Mouse (Mus musculus) CD4-positive naive resting alpha-beta T cell, adult 57 days (primary cell): ENCODE measurements around the gene 9130019O22Rik. TPM values are rescaled to one million over a fixed set of nuclear protein-coding genes. Genes with fewer than 3 reads are reported as not detected.

Experiments
- total RNA-seq: library from RNA; stranded (reverse); gene quantifications from one replicate; pipeline ENCODE4 v1.2.4, GENCODE M21; 2023

Gene 9130019O22Rik
- total RNA-seq: 6.5 TPM

GRCm38 (mm10) chr7:127386641-127387392, at the start of gene 9130019O22Rik:
Gene 9130019O22Rik, minus strand, starts transcription at chr7:127387166.

GRCm38 (mm10) chr7:127421388-127422191, 34.6 kb upstream of the 9130019O22Rik start, which contains the start of gene Zfp688:
Gene Zfp688, minus strand, starts transcription at chr7:127422068.

GRCm38 (mm10) chr7:127406002-127406987, 19.3 kb upstream of the 9130019O22Rik start, which contains the start of gene Zfp764:
Gene Zfp764, minus strand, starts transcription at chr7:127406822.

GRCm38 (mm10) chr7:127393157-127393943, 6.4 kb upstream of the 9130019O22Rik start, which contains the start of gene E430018J23Rik:
Gene E430018J23Rik, minus strand, starts transcription at chr7:127393629.

DNA sequence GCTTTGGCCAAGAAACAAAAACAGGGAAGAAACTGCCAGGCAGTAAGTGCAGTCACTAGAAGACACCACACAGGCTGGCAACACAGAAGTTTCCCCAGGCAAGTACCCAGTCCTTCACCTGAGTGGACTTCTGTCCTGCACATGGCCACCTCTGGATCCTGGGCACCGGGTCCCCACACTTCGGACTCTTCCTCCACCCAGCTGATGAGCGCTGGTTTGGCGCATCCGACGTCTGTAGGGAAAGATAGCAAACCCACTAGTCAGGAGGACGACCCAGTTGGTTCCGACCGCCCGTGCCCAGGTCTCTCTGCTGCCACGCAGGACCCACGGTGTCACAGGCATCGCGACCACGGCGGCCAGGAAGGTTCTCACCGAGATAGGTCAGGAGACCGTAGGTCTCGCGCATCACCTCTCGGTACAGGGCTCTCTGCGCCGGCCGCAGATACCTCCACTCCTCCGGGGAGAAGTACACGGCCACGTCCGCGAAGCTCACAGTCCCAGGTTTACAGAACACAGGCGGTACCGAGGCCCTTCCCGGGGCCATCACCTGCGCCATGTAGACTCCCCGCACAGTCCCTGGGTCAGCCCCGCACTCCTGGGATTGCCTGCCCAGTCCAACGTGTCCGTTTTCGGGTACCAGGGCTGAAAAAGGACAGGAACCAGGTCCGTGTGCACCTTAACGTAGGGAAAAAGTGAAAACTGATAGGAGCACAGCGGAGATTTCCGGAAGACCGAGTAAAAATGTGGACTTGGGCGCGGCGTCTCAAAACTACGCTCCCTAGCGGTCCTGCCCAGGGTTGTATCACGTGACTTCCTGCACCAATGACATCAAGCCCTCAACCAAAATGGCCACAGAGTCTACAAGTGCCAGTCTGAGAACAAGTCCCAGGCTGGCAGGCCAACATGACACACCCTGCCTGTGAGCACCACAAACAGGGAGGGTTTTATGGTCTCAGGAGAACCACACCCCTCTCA, 11.4 kb downstream of the 9130019O22Rik start, which contains the start of gene Zfp747:
Gene Zfp747, minus strand, starts transcription at position 780 of the 975 bp plus-strand sequence.

DNA sequence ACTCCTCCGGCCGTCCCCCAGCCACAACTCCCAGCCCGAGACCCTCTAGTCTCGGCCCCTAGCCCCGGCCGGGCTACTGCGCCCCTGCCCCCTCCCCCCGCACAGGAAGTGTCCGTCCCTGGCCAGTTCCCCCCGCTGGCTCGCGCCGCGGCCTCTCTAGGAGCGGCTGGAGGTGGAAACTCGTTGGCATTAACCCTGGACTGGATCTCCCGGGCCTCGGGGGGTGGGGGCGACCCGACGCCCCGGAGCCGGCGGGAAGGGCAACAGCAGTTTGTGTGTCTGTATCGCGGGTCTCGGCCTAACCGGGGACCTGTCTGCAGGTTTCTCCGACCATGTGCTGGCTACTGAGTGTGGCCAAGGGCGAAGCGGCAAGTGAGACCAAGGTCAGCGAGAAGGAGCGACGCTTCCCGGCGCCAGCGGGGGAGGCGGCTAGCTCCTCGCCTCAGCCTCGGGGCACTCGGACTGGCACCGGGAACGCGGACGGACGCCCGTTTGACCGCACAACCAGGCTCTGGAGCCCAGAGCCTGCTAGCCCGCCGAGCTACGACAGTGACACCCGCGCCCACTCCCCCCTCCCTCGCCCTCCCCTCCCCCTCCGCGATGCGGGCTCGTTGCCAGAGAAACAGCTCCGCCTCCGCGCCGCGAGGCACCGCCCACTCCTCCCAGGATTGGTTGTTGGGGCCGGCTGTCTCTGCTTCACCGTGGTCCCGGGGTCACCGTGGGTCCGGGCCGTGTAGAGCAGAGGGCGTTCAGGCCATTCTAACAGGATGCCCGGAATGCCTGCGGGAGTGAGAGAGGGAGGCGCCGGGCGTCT, 41.2 kb downstream of the 9130019O22Rik start, which contains the start of gene Zfp768:
Gene Zfp768, minus strand, starts transcription at position 78 of the 814 bp plus-strand sequence.

Other genes with a start within 250 kb of the 9130019O22Rik start
- 356 TPM for gene Spn, start 249.3 kb downstream of the 9130019O22Rik start, total RNA-seq
- gene Cd2bp2, start 191.1 kb downstream of the 9130019O22Rik start, total RNA-seq: 80.1 TPM
- 57.2 TPM for gene Tbc1d10b, start 178.7 kb downstream of the 9130019O22Rik start, total RNA-seq
- 18.8 TPM for gene Mylpf, start 178.3 kb downstream of the 9130019O22Rik start, total RNA-seq
- gene Zfp553, start 154.1 kb downstream of the 9130019O22Rik start, total RNA-seq: 12.1 TPM
- gene Sept1, start 154.0 kb downstream of the 9130019O22Rik start, total RNA-seq: 664 TPM
- 13.5 TPM for gene Zfp771, start 142.9 kb downstream of the 9130019O22Rik start, total RNA-seq
- 15.0 TPM for gene Dctpp1, start 126.5 kb downstream of the 9130019O22Rik start, total RNA-seq
- gene Sephs2, start 113.1 kb downstream of the 9130019O22Rik start, total RNA-seq: 22.2 TPM
- gene Itgal, start 90.9 kb downstream of the 9130019O22Rik start, total RNA-seq: 195 TPM
- gene Zfp768, start 41.6 kb downstream of the 9130019O22Rik start, total RNA-seq: 0.24 TPM
- gene Zfp747, start 11.1 kb downstream of the 9130019O22Rik start, total RNA-seq: 22.1 TPM
- gene E430018J23Rik, start 6.5 kb upstream of the 9130019O22Rik start, total RNA-seq: 20.0 TPM
- gene Zfp764, start 19.7 kb upstream of the 9130019O22Rik start, total RNA-seq: 12.6 TPM
- gene Zfp688, start 34.9 kb upstream of the 9130019O22Rik start, total RNA-seq: 14.5 TPM
- gene Zfp689, start 62.0 kb upstream of the 9130019O22Rik start, total RNA-seq: 8.7 TPM
- gene Prr14, start 72.4 kb upstream of the 9130019O22Rik start, total RNA-seq: 139 TPM
- 225 TPM for gene Fbrs, start 92.0 kb upstream of the 9130019O22Rik start, total RNA-seq
- 211 TPM for gene Srcap, start 124.8 kb upstream of the 9130019O22Rik start, total RNA-seq
- 44.5 TPM for gene Gm42715, start 132.4 kb upstream of the 9130019O22Rik start, total RNA-seq
- not detected for gene Tmem265, start 174.2 kb upstream of the 9130019O22Rik start, total RNA-seq
- gene Phkg2, start 186.2 kb upstream of the 9130019O22Rik start, total RNA-seq: 129 TPM
- gene Ccdc189, start 201.4 kb upstream of the 9130019O22Rik start, total RNA-seq: not detected
- gene Rnf40, start 201.6 kb upstream of the 9130019O22Rik start, total RNA-seq: 142 TPM
- 1.8 TPM for gene Zfp629, start 228.6 kb upstream of the 9130019O22Rik start, total RNA-seq